ENCODE assay signal across 8 mouse cellular contexts in the genomic region with DNA sequence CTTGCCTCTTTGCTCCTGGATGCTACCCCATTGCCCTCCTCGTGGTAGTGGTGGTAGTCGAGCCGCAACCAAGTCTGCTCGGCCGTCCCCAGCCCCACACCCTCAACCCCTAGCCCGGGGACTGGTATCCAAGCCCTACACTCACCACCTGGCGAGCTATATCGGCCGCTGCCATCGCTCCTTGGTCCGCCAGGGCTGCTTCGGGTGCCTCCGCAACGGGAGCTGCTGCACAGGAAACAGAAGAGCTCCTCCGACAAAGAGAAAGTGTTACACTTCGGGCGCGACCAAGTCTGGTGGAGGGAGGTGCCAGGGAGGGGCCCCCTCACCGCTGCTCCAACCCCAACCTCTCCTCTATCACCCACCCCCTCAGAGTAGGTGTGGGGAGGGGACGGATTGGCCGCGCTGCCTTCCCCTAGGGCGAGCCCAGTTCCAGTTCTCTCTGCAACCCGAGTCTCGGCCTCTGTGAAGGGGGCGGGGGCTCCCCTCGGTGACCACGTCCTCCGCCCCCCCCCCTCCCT. TPM values are rescaled to one million over a fixed set of nuclear protein-coding genes. Genes with fewer than 3 reads are reported as not detected.
DNase-seq lines count a peak whose midpoint lies in the region; ATAC-seq and TF ChIP-seq lines count a peak whose summit lies in the region.

No protein-coding gene starts in this region.

- 13% methylated on average over 25 of the region's 29 CpGs for WGBS in forebrain, embryonic 11.5 days
- WGBS in heart, postnatal 0 days: 11% methylated on average over 18 of the region's 29 CpGs
- 15% methylated on average over 20 of the region's 29 CpGs for WGBS in lung, embryonic 14.5 days
- WGBS in neural tube, embryonic 15.5 days: 13% methylated on average over 24 of the region's 29 CpGs

- TF ChIP-seq POLR2A in ES-Bruce4 (IDR thresholded peaks at IDR 0.05; ENCODE audit: insufficient read depth, low read length): no peak

- no peak for TF ChIP-seq EP300 in ES-Bruce4 (IDR thresholded peaks at IDR 0.05; ENCODE audit: insufficient read depth, low read depth, low read length)
- no peak for TF ChIP-seq EP300 in heart, postnatal 0 days (IDR thresholded peaks at IDR 0.05; ENCODE audit: low read depth)

- TF ChIP-seq CTCF in ES-Bruce4 (IDR thresholded peaks at IDR 0.05; ENCODE audit: low read depth, low read length): no peak
- no peak for TF ChIP-seq CTCF in heart, postnatal 0 days (IDR thresholded peaks at IDR 0.05; ENCODE audit: low read depth)
- no peak for TF ChIP-seq CTCF in lung, embryonic 14.5 days (IDR thresholded peaks at IDR 0.05; ENCODE audit: low read depth)

- no peaks in the 10 kb centered on the region for H3K27me3 ChIP-seq in ES-Bruce4 (ENCODE audit: control insufficient read depth, insufficient read depth, low read length, poor library complexity, severe bottlenecking)
- no peaks in the 10 kb centered on the region for H3K27me3 ChIP-seq in forebrain, embryonic 11.5 days (ENCODE audit: control insufficient read depth, insufficient read depth, low read length)
- no peaks in the 10 kb centered on the region for H3K27me3 ChIP-seq in heart, postnatal 0 days (ENCODE audit: control insufficient read depth, insufficient read depth, low read length)
- no peaks in the 10 kb centered on the region for H3K27me3 ChIP-seq in lung, embryonic 14.5 days (ENCODE audit: insufficient read depth, low read length)
- H3K27me3 ChIP-seq in neural tube, embryonic 15.5 days (replicated peaks): no peaks in the 10 kb centered on the region

- no peaks in the 10 kb centered on the region for H3K4me1 ChIP-seq in ES-Bruce4 (ENCODE audit: control insufficient read depth, insufficient read depth, low read length)
- no peaks in the 10 kb centered on the region for H3K4me1 ChIP-seq in forebrain, embryonic 11.5 days (replicated peaks; ENCODE audit: control insufficient read depth, insufficient read depth, low read length)
- no peaks in the 10 kb centered on the region for H3K4me1 ChIP-seq in heart, postnatal 0 days (ENCODE audit: control insufficient read depth, insufficient read depth)
- H3K4me1 ChIP-seq in lung, embryonic 14.5 days (ENCODE audit: insufficient read depth): no peaks in the 10 kb centered on the region
- peaks cover 25% of the 10 kb centered on the region for H3K4me1 ChIP-seq in neural tube, embryonic 15.5 days

- no peaks in the 10 kb centered on the region for H3K36me3 ChIP-seq in ES-Bruce4 (ENCODE audit: control insufficient read depth, insufficient read depth, low read length, poor library complexity, severe bottlenecking)
- H3K36me3 ChIP-seq in forebrain, embryonic 11.5 days (ENCODE audit: control insufficient read depth, insufficient read depth, low read length): no peaks in the 10 kb centered on the region
- H3K36me3 ChIP-seq in heart, postnatal 0 days (replicated peaks; ENCODE audit: control insufficient read depth, insufficient read depth, low read length): no peaks in the 10 kb centered on the region
- no peaks in the 10 kb centered on the region for H3K36me3 ChIP-seq in lung, embryonic 14.5 days (ENCODE audit: insufficient read depth)
- no peaks in the 10 kb centered on the region for H3K36me3 ChIP-seq in neural tube, embryonic 15.5 days

- H3K4me3 ChIP-seq in ES-Bruce4 (ENCODE audit: low read depth, low read length): peak overlapping the region; percentile 91
- peak overlapping the region; percentile 52 for H3K4me3 ChIP-seq in forebrain, embryonic 11.5 days (ENCODE audit: low read depth, low read length)
- H3K4me3 ChIP-seq in heart, postnatal 0 days (ENCODE audit: low read depth, low read length): peak overlapping the region; percentile 69
- peak overlapping the region; percentile 52 for H3K4me3 ChIP-seq in lung, embryonic 14.5 days (ENCODE audit: low read depth, low read length)
- H3K4me3 ChIP-seq in neural tube, embryonic 15.5 days (replicated peaks): peak overlapping the region; percentile 57

- no peak overlapping the region for H3K27ac ChIP-seq in ES-Bruce4 (ENCODE audit: insufficient read depth, low read length)
- peak overlapping the region; percentile 37 for H3K27ac ChIP-seq in forebrain, embryonic 11.5 days (ENCODE audit: low read depth, low read length)
- peak overlapping the region; percentile 87 for H3K27ac ChIP-seq in heart, postnatal 0 days (ENCODE audit: low read depth)
- H3K27ac ChIP-seq in lung, embryonic 14.5 days (ENCODE audit: low read depth): peak overlapping the region; percentile 46; the same call in 1 of the 2 replicates
- peak overlapping the region; percentile 82 for H3K27ac ChIP-seq in neural tube, embryonic 15.5 days (replicated peaks)

- DNase-seq in brain, embryonic 18.5 days (ENCODE audit: low read depth, low spot score): peak; percentile 18
- DNase-seq in forebrain, embryonic 11.5 days (ENCODE audit: low spot score): peak; percentile 86
- peak; percentile 87 for DNase-seq in heart, postnatal 0 days (ENCODE audit: low spot score)
- DNase-seq in kidney, postnatal 36 days: peak; percentile 58 to 62
- peak; percentile 75 for DNase-seq in lung, embryonic 14.5 days
- DNase-seq in thymus, adult 18-20 months: peak; percentile 74 to 84

- ATAC-seq in forebrain, embryonic 11.5 days (replicated peaks; ENCODE audit: low FRiP score): peak; percentile 92
- peak; percentile 94 for ATAC-seq in heart, postnatal 0 days (ENCODE audit: insufficient read depth, low read depth)
- ATAC-seq in lung, embryonic 14.5 days (ENCODE audit: insufficient read depth): peak; percentile 97
- peak; percentile 92 for ATAC-seq in neural tube, embryonic 15.5 days (ENCODE audit: low FRiP score)

- H3K4me2 ChIP-seq in forebrain, embryonic 11.5 days (ENCODE audit: low read depth, low read length, severe bottlenecking): peak overlapping the region; percentile 63
- H3K4me2 ChIP-seq in heart, postnatal 0 days (ENCODE audit: low read depth, low read length): peak overlapping the region; percentile 74
- H3K4me2 ChIP-seq in lung, embryonic 14.5 days: peak overlapping the region; percentile 72
- peak overlapping the region; percentile 61 for H3K4me2 ChIP-seq in neural tube, embryonic 15.5 days

- H3K9me3 ChIP-seq in ES-Bruce4 (replicated peaks; ENCODE audit: control insufficient read depth, insufficient read depth, low read length, poor library complexity, severe bottlenecking): no peaks in the 10 kb centered on the region
- no peaks in the 10 kb centered on the region for H3K9me3 ChIP-seq in forebrain, embryonic 11.5 days (ENCODE audit: control insufficient read depth, low read length)
- no peaks in the 10 kb centered on the region for H3K9me3 ChIP-seq in heart, postnatal 0 days (replicated peaks; ENCODE audit: control insufficient read depth, low read length)
- no peaks in the 10 kb centered on the region for H3K9me3 ChIP-seq in lung, embryonic 14.5 days (ENCODE audit: low read depth, low read length)
- H3K9me3 ChIP-seq in neural tube, embryonic 15.5 days (replicated peaks): no peaks in the 10 kb centered on the region

- peak overlapping the region; percentile 54; the same call in 1 of the 2 replicates for H3K9ac ChIP-seq in ES-Bruce4 (ENCODE audit: low read depth, poor library complexity, severe bottlenecking)
- peak overlapping the region; percentile 66 for H3K9ac ChIP-seq in forebrain, embryonic 11.5 days (ENCODE audit: low read length)
- H3K9ac ChIP-seq in heart, postnatal 0 days (replicated peaks; ENCODE audit: low read depth, low read length): peak overlapping the region; percentile 74
- H3K9ac ChIP-seq in lung, embryonic 14.5 days: peak overlapping the region; percentile 58
- peak overlapping the region; percentile 65 for H3K9ac ChIP-seq in neural tube, embryonic 15.5 days (replicated peaks)

RNA-seq across cellular contexts. Expression of gene Sept6, which starts 2.3 kb away (rescaled TPM):
- polyA plus RNA-seq in ES-Bruce4 (2011; ENCODE audit: insufficient read depth, insufficient read length, low read depth, missing spikeins): 18.5 and 20.4 TPM in 2 replicates
- polyA plus RNA-seq in forebrain, embryonic 11.5 days (2014; fragmentation: Nextera tagmentation; extraction: Ambion mirVana): 42.9 and 43.6 TPM in 2 replicates
- total RNA-seq in heart, postnatal 0 days (2014; rRNA removed; ENCODE audit: low replicate concordance): 53.1 and 73.5 TPM in 2 replicates
- polyA plus RNA-seq in heart, postnatal 0 days (2015; fragmentation: Nextera tagmentation; extraction: Ambion mirVana): 22.1 and 22.3 TPM in 2 replicates
- 18.6 and 19.7 TPM in 2 replicates for polyA plus RNA-seq in lung, embryonic 14.5 days (2014; fragmentation: Nextera tagmentation; extraction: Ambion mirVana)
- 72.2 TPM in 2 replicates for polyA plus RNA-seq in neural tube, embryonic 15.5 days (2015; fragmentation: Nextera tagmentation; extraction: Ambion mirVana)

RNA-seq across cellular contexts. Expression of gene Sowahd, which starts 59.4 kb away (rescaled TPM):
- polyA plus RNA-seq in ES-Bruce4 (2011; ENCODE audit: insufficient read depth, insufficient read length, low read depth, missing spikeins): not detected in 2 replicates
- polyA plus RNA-seq in forebrain, embryonic 11.5 days (2014; fragmentation: Nextera tagmentation; extraction: Ambion mirVana): not detected in 2 replicates
- not detected in 2 replicates for total RNA-seq in heart, postnatal 0 days (2014; rRNA removed; ENCODE audit: low replicate concordance)
- polyA plus RNA-seq in heart, postnatal 0 days (2015; fragmentation: Nextera tagmentation; extraction: Ambion mirVana): not detected in 2 replicates
- 0.18 TPM in 1 of 2 replicates, not detected in the other for polyA plus RNA-seq in lung, embryonic 14.5 days (2014; fragmentation: Nextera tagmentation; extraction: Ambion mirVana)
- not detected in 2 replicates for polyA plus RNA-seq in neural tube, embryonic 15.5 days (2015; fragmentation: Nextera tagmentation; extraction: Ambion mirVana)

Comparison
In these comparisons a context has a peak if more than half of its experiments do, and no peak if none do; other contexts are left out.
1. DNase-seq: peak in every context shown above with its lines; median percentile 87 in heart, postnatal 0 days; 86 in forebrain, embryonic 11.5 days; 79 in thymus, adult 18-20 months; 75 in lung, embryonic 14.5 days; 60 in kidney, postnatal 36 days; 18 in brain, embryonic 18.5 days.